In genomic region chr7:24325197-24325596, GRCm38 (mm10) we compare ENCODE assay signal across 10 mouse cellular contexts. TPM values are rescaled to one million over a fixed set of nuclear protein-coding genes. Genes with fewer than 3 reads are reported as not detected.
A peak's percentile ranks its signal among the peaks of the same experiment; 100 is the strongest.
DNase-seq lines count a peak whose midpoint lies in the region; ATAC-seq and TF ChIP-seq lines count a peak whose summit lies in the region.
"Had no signal": no experiment of that assay in that cellular context is flagged by ENCODE, and none has a peak within 500 bp of the region (broad histone marks: within the 10 kb centered on the region; RNA-seq: fewer than 3 reads in every experiment).

No protein-coding gene starts in this region.

- no peak for TF ChIP-seq CTCF in lung, embryonic 14.5 days (IDR thresholded peaks at IDR 0.05; ENCODE audit: low read depth)
- TF ChIP-seq CTCF in lung, adult 2 months (IDR thresholded peaks at IDR 0.05; ENCODE audit: insufficient read depth, low read length): no peak

- H3K4me1 ChIP-seq in lung, embryonic 14.5 days (ENCODE audit: insufficient read depth): no peaks in the 10 kb centered on the region
- H3K4me1 ChIP-seq in lung, adult 2 months (ENCODE audit: control insufficient read depth, insufficient read depth, low read length): no peaks in the 10 kb centered on the region
- peaks cover 12% of the 10 kb centered on the region for H3K4me1 ChIP-seq in neural tube, embryonic 15.5 days

- peak overlapping the region; percentile 56; the same call in 1 of the 2 replicates for H3K4me2 ChIP-seq in lung, embryonic 14.5 days
- H3K4me2 ChIP-seq in neural tube, embryonic 15.5 days: peak overlapping the region; percentile 60

- no peak overlapping the region for H3K4me3 ChIP-seq in lung, embryonic 14.5 days (ENCODE audit: low read depth, low read length)
- H3K4me3 ChIP-seq in lung, adult 2 months (replicated peaks; ENCODE audit: extremely low read depth, low read depth, low read length): no peak overlapping the region
- H3K4me3 ChIP-seq in neural tube, embryonic 15.5 days (replicated peaks): no peak overlapping the region; the same call in 1 of the 2 replicates

- no peaks in the 10 kb centered on the region for H3K27me3 ChIP-seq in lung, embryonic 14.5 days (ENCODE audit: insufficient read depth, low read length)
- H3K27me3 ChIP-seq in neural tube, embryonic 15.5 days (replicated peaks): 0 out of 2 replicates have a peak, but pooled peaks cover 5% of the 10 kb centered on the region

- TF ChIP-seq POLR2A in lung, adult 2 months (IDR thresholded peaks at IDR 0.05; ENCODE audit: borderline replicate concordance, extremely low read depth, low read depth, low read length): no peak

- no peak overlapping the region; the same call in 1 of the 2 replicates for H3K9ac ChIP-seq in lung, embryonic 14.5 days
- no peak overlapping the region for H3K9ac ChIP-seq in neural tube, embryonic 15.5 days (replicated peaks)

- no peak overlapping the region for H3K27ac ChIP-seq in lung, embryonic 14.5 days (ENCODE audit: low read depth)
- no peak overlapping the region; the same call in 1 of the 2 replicates for H3K27ac ChIP-seq in neural tube, embryonic 15.5 days (replicated peaks)
- H3K27ac ChIP-seq: macrophage had no signal

- 86% methylated on average over 6 of the region's 6 CpGs for WGBS in lung, embryonic 14.5 days
- 79% methylated on average over 6 of the region's 6 CpGs for WGBS in lung, adult 2 months
- 70% methylated on average over 6 of the region's 6 CpGs for WGBS in neural tube, embryonic 15.5 days

- DNase-seq in adrenal gland, adult 2 months: peak; percentile 8
- DNase-seq in adrenal gland, postnatal 4 days (ENCODE audit: low spot score in 2 of 2): no peak
- no peak for DNase-seq in lung, embryonic 14.5 days
- no peak for DNase-seq in lung, adult 2 months
- peak; percentile 30 for DNase-seq in kidney, postnatal 10 days
- no peak for DNase-seq in frontal cortex, postnatal 10 days (ENCODE audit: low spot score in 2 of 2)

- ATAC-seq in lung, embryonic 14.5 days (ENCODE audit: insufficient read depth): no peak
- ATAC-seq in neural tube, embryonic 15.5 days (ENCODE audit: low FRiP score): no peak
- no peak for ATAC-seq in megakaryocyte progenitor cell, adult 5-6 weeks (replicated peaks; ENCODE audit: poor library complexity)

- no peaks in the 10 kb centered on the region for H3K36me3 ChIP-seq in lung, embryonic 14.5 days (ENCODE audit: insufficient read depth)
- no peaks in the 10 kb centered on the region for H3K36me3 ChIP-seq in neural tube, embryonic 15.5 days

- H3K9me3 ChIP-seq in lung, embryonic 14.5 days (ENCODE audit: low read depth, low read length): peaks cover 6% of the 10 kb centered on the region; the same call in 1 of the 2 replicates
- H3K9me3 ChIP-seq in neural tube, embryonic 15.5 days (replicated peaks): 0 out of 2 replicates have a peak, but pooled peaks cover 8% of the 10 kb centered on the region

RNA-seq across cellular contexts. Expression of gene Tescl, which starts 8.5 kb away (rescaled TPM):
- total RNA-seq in adrenal gland, adult 2 months (2021): 1 to 10 TPM in 1 of 2 experiments, under 1 TPM in 1; 0.58 to 1.2 TPM
- polyA plus RNA-seq in adrenal gland, adult 2 months (2012; rRNA removed): 1.2 and 1.8 TPM in 2 replicates
- under 1 TPM; 0.36 to 0.37 TPM for total RNA-seq in adrenal gland, postnatal 4 days (2021)
- polyA plus RNA-seq in lung, embryonic 14.5 days (2014; fragmentation: Nextera tagmentation; extraction: Ambion mirVana): not detected in 2 replicates
- 0.58 and 2.0 TPM in 2 replicates for polyA plus RNA-seq in lung, adult 2 months (2012; rRNA removed)
- polyA plus RNA-seq in neural tube, embryonic 15.5 days (2015; fragmentation: Nextera tagmentation; extraction: Ambion mirVana): 0.24 and 0.29 TPM in 2 replicates
- total RNA-seq in megakaryocyte progenitor cell, adult 5-6 weeks (2015): not detected in 2 replicates
- not detected in 2 replicates for total RNA-seq in megakaryocyte progenitor cell, adult 5-6 weeks (2017)
- total RNA-seq: gastrocnemius, adult 8-10 months had no signal
- polyA plus RNA-seq: macrophage had no signal

RNA-seq across cellular contexts. Expression of gene Zfp94, which starts 8.7 kb away (rescaled TPM):
- total RNA-seq in adrenal gland, adult 2 months (2021): 1 to 10 TPM; 3.1 to 5.5 TPM
- polyA plus RNA-seq in adrenal gland, adult 2 months (2012; rRNA removed): 4.3 and 4.6 TPM in 2 replicates
- total RNA-seq in adrenal gland, postnatal 4 days (2021): 1 to 10 TPM; 5.8 to 7.0 TPM
- 8.6 and 9.8 TPM in 2 replicates for polyA plus RNA-seq in lung, embryonic 14.5 days (2014; fragmentation: Nextera tagmentation; extraction: Ambion mirVana)
- polyA plus RNA-seq in lung, adult 2 months (2012; rRNA removed): 3.9 and 9.0 TPM in 2 replicates
- 20.0 and 20.2 TPM in 2 replicates for polyA plus RNA-seq in neural tube, embryonic 15.5 days (2015; fragmentation: Nextera tagmentation; extraction: Ambion mirVana)
- 2.5 and 3.6 TPM in 2 replicates for total RNA-seq in megakaryocyte progenitor cell, adult 5-6 weeks (2015)
- 2.7 and 5.0 TPM in 2 replicates for total RNA-seq in megakaryocyte progenitor cell, adult 5-6 weeks (2017)

RNA-seq across cellular contexts. Expression of gene Lypd5, which starts 23.8 kb away (rescaled TPM):
- total RNA-seq in adrenal gland, adult 2 months (2021): not detected
- not detected in 2 replicates for polyA plus RNA-seq in adrenal gland, adult 2 months (2012; rRNA removed)
- total RNA-seq in adrenal gland, postnatal 4 days (2021): not detected
- not detected in 2 replicates for polyA plus RNA-seq in lung, embryonic 14.5 days (2014; fragmentation: Nextera tagmentation; extraction: Ambion mirVana)
- polyA plus RNA-seq in lung, adult 2 months (2012; rRNA removed): 32.1 TPM in 1 of 2 replicates, not detected in the other
- polyA plus RNA-seq in neural tube, embryonic 15.5 days (2015; fragmentation: Nextera tagmentation; extraction: Ambion mirVana): 0.06 TPM in 1 of 2 replicates, not detected in the other
- not detected in 2 replicates for total RNA-seq in megakaryocyte progenitor cell, adult 5-6 weeks (2015)
- total RNA-seq in megakaryocyte progenitor cell, adult 5-6 weeks (2017): not detected in 2 replicates
- total RNA-seq: gastrocnemius, adult 8-10 months had no signal
- polyA plus RNA-seq: macrophage had no signal

RNA-seq across cellular contexts. Expression of gene Zfp61, which starts 24.2 kb away (rescaled TPM):
- total RNA-seq in adrenal gland, adult 2 months (2021): 1 to 10 TPM; 7.0 to 9.6 TPM
- 2.0 and 2.6 TPM in 2 replicates for polyA plus RNA-seq in adrenal gland, adult 2 months (2012; rRNA removed)
- 10 to 100 TPM; 18.3 to 19.5 TPM for total RNA-seq in adrenal gland, postnatal 4 days (2021)
- 32.1 and 32.4 TPM in 2 replicates for polyA plus RNA-seq in lung, embryonic 14.5 days (2014; fragmentation: Nextera tagmentation; extraction: Ambion mirVana)
- polyA plus RNA-seq in lung, adult 2 months (2012; rRNA removed): 5.1 and 8.7 TPM in 2 replicates
- polyA plus RNA-seq in neural tube, embryonic 15.5 days (2015; fragmentation: Nextera tagmentation; extraction: Ambion mirVana): 42.0 and 44.7 TPM in 2 replicates
- 6.6 and 10.5 TPM in 2 replicates for total RNA-seq in megakaryocyte progenitor cell, adult 5-6 weeks (2015)
- 22.7 and 29.0 TPM in 2 replicates for total RNA-seq in megakaryocyte progenitor cell, adult 5-6 weeks (2017)

RNA-seq across cellular contexts. Expression of gene Kcnn4, which starts 44.9 kb away (rescaled TPM):
- total RNA-seq in adrenal gland, adult 2 months (2021): under 1 TPM; 0.37 to 0.97 TPM
- polyA plus RNA-seq in adrenal gland, adult 2 months (2012; rRNA removed): 2.1 and 3.0 TPM in 2 replicates
- total RNA-seq in adrenal gland, postnatal 4 days (2021): 1 to 10 TPM; 3.0 to 7.3 TPM
- 1.6 and 1.7 TPM in 2 replicates for polyA plus RNA-seq in lung, embryonic 14.5 days (2014; fragmentation: Nextera tagmentation; extraction: Ambion mirVana)
- polyA plus RNA-seq in lung, adult 2 months (2012; rRNA removed): 9.0 and 11.3 TPM in 2 replicates
- polyA plus RNA-seq in neural tube, embryonic 15.5 days (2015; fragmentation: Nextera tagmentation; extraction: Ambion mirVana): 3.0 and 11.2 TPM in 2 replicates
- total RNA-seq in megakaryocyte progenitor cell, adult 5-6 weeks (2015): 20.5 and 28.0 TPM in 2 replicates
- 48.6 and 57.7 TPM in 2 replicates for total RNA-seq in megakaryocyte progenitor cell, adult 5-6 weeks (2017)

Comparison
In these comparisons a context has a peak if more than half of its experiments do, and no peak if none do; other contexts are left out.
1. DNase-seq: peak in adrenal gland, adult 2 months (single experiment) and kidney, postnatal 10 days (single experiment); none in adrenal gland, postnatal 4 days (0 of 2), lung, embryonic 14.5 days (single experiment), lung, adult 2 months (single experiment) and frontal cortex, postnatal 10 days (0 of 2).